Mouse (Mus musculus) embryo, embryonic 11.5 days (tissue): ENCODE data around the gene Ttc41.

ENCODE experiments used
- DNase-seq: peaks from one replicate; pipeline ENCODE4 v3.0.0-alpha.2; 2012; ENCODE audit warnings: low read depth, low spot score

The Ttc41 gene

DNA sequence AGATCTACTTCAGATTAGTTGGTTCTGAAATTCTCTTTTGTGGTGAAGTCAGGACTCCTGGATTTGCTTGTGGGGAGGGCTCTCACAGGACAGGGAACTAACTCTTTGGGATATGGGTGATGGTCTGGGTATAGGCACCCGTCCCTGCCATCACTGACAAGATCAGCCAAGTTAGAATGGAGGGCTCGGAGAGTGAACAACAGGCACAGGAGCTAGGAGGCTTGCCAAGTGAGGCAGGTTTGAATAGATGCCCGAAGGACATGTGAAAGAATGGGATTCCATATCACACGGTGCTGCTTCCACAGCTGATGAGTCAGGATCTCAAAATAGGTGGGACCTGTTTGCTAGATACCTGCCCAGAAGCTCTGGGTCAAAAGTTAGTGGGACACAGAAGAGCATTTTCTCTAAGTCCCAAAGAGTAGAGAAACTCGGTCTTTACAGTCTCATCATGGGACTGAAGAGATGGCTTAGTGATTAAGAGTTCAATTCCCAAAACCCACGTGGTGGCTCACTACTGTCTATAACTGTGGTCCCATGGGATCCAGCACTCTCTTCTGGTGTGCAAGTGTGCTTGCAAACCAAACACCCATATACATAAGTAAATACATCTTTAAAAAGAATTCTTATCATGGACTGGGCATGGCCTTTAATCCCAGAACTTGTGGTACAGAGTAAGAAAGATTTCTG, 50.3 kb downstream of the Ttc41 start:
- DNase-seq, result no peak

DNA sequence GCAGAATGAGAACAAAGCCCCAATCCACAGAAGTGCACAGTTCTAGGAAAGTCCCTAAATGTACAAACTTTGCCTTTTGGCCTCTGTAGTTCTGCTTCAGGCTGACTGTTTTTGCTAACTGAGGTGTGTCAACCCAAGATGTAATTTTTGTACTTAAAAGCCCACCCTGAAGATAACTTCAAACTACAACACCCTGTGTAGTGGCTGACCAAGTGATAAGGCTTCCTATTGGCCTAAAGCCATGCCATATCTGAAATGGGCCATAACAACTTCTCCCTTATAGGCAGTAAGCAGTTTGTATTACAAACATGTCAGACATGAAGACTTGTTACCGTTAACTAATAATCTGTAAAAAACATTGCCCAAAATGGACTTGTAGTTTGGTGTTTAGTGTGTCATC, 52.1 kb downstream of the Ttc41 start:
- no peak for DNase-seq

DNA sequence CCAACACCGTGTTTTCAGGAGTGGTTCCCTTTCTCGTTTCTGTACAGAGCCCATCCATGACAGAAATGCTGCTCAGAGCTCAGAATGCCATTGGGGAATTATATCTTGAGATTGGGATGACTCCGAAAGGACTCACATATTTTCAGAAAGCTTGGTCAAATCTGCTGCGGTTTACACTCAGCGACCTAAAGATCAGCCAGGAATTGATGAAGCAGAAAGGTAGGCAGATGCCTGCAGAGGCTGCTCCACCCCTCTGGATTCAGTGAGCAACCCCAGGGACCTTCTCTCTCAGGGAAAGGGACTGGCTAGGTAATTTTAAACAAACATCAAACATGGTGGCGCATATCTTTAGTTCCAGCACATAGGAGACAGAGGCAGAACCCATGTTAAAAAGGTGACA, 52.6 kb downstream of the Ttc41 start:
- DNase-seq, result no peak

DNA sequence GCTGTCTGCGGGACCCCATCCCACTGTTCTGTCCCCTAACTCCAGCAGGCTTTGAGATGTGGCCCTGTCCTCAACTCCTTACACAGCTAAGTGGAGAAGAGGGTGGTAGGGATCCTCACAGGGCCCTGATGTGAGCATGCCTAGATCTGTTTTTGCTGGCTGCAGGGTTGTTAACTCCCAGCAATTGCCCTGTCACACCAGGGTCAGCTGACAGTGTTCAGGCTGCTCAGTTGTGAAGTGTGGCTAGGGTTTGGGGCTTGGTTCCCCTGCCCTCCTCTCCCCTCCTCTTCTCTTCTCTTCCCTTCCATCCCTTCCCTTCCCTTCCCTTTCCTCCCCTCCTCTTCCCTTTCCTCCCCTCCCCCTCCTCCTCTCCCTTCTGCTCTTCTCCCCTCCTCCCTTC, 55.6 kb downstream of the Ttc41 start:
- no peak for DNase-seq

DNA sequence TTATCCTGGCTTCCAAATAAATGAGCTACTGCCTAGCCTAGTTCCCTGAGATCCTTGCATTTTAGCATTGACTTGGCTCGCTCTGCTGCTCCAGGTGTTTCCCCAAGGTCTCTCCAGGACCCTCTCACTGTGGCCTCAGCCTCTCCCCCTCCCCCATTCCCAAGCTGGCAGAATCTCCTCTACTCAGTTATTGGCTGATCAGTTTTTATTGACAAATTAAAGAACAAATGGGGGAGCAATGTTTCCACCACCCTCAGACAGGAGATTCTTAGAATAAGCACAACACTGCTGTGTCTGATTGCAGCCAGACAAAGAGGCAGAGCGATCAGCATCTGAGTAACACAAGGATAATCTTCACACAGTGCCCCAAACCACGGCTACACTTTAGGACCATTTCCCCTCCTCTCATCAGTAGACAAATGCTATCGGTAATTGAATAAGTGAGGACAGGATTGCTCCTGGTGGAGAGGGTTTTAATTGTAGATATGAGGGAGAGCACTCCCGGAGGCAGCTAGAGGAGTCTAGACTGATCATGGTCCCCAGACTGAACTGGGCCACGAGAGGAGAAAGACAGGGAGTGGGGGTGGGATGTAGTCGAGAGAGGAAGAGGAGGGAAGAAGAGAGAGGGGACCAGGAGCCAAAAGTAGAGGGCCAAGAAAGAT, 56.2 kb downstream of the Ttc41 start:
- no peak for DNase-seq

DNA sequence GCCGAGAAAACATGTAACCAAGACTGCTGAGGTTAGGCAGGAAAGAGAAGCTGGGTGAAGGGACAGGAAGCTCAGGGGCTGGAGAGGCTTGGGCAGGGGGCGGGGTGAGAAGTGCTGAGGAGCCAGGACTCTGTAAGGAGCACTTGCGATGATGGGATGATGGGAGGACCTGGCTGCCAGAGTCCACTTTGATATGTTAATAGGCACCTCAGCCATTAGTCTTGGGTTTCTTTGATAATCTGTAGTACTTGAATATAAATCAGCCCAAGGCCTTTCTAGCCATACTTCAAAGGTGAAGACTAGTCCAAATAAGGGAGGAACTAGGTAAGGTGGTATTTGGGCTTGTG, 56.7 kb downstream of the Ttc41 start:
- DNase-seq, result no peak

DNA sequence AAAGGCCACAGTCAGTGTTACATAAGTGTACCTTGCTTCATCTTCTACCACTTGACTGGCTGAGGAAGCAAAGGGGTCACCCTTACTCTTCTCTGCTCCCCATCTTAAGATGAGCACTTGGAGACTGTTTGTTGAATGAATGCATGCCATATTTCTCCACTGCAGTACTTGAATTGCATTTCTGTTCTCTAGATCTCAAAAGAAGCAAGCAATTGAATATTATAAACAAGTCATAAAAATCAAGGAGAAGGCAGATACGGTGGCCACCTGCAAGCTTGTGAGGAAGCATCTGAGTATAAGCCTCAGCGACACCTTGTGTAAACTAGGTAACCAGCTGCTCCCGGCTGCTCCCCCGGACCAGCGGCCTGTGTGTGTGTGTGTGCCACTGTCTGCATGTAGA, 58.1 kb downstream of the Ttc41 start, which contains the start of gene Gm49358:
Gene Gm49358, plus strand, starts transcription at position 301 of the 400 bp plus-strand sequence.
- no peak for DNase-seq

DNA sequence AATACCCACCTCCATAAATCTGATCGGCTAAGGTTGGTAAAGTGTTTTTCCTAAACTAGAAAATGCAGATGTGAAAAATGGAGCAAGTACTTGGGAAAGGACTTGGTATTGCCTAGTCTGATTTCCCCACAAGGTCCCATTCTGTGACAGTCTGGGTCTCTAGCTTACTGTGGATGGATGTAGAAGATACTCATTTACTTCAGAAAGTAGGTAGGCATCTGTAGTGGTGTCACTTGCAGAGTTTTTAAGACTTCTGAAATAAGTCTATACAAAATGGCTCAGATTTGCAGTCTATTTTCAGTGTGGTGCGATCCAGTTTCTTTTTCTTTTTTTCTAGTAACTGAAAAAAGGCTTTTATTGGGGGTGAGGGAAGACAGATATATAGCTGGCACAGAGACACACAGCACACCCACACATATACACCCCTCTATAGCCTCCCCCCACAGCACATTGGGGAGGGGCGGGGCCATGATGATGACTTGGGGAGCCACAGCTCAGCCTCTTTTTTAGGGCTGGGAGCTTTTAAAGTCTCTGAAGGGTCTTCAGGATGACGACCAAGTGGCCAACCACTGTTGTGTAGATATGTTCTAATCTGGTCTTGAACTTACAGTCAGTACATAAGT, 59.8 kb downstream of the Ttc41 start:
- no peak for DNase-seq

DNA sequence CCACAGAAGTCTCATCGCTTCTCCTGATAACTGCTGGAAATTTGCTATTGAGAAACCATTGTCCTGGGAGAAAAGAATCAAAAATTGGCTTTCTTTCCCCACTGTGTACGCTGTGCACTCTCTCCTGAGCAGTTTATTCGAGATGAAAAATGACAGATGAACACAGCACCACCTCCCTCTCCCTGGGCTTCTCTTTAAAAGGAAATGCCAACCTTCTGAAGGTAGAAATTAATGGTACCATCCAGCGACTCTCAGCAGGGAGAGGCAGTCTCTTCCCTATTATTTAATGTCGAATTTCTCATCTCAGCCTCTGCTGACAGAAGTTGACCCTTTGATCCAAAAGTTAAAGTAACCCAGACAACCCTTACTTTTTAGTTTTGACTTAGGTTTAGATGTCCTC, 63.6 kb downstream of the Ttc41 start:
- no peak for DNase-seq

DNA sequence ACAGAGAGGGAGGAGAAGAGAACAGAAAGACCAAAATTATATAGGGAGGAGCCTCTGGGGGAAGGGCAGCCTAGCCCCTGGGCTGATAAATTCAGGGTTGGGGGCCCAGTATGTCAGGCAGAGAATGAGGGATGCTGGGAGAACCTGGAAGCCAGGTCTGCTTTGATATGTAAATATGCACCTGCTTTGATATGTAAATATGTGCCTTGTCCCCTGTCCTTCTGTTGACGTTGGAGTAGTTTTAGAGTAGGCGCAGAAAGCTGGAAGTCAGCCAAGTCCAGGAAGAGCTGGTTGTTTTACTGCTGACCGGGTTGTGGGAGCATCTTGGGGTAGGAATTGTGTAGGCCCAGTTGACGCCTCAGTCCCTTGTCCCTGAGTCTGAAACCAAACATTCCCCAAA, 64.2 kb downstream of the Ttc41 start:
- no peak for DNase-seq

DNA sequence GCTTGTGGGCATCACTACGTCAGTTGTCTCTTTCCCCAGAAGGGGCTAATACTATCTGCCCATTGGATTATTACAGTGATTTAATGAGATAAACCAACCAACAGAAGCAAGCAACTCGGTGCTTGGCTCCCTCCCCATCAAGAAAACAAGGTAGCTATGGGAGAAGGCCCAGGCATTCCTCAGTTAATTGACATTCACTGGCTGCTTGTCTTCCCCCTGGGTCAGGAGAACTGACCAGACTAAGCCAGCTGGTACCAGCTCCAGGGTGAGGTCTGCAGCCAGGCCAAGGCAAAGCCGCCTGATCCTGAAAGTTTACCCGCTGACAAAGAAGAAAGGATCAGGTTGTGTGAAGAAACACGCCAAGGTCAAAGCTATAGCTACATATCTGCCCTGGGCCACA, 66.1 kb downstream of the Ttc41 start:
- DNase-seq, result no peak

DNA sequence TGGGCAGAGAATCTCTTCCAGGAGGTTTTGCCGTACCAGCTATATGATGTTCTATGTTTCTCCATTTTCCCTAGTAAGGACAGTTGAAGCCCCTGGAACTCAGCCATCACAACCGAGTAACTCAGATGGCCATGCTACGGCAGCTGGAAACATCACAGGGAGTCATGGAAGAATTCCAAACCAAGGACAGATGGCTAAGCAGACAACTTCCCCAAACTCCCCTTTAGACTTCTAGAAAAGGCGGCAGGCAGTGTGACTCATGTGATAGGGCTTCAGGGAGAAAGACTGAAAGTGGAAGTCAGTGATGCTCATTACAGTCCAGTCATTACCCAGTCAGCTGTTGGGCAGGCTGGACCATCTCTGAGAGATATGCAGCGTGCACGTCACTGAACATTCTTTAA, 66.6 kb downstream of the Ttc41 start:
- DNase-seq, result no peak

DNA sequence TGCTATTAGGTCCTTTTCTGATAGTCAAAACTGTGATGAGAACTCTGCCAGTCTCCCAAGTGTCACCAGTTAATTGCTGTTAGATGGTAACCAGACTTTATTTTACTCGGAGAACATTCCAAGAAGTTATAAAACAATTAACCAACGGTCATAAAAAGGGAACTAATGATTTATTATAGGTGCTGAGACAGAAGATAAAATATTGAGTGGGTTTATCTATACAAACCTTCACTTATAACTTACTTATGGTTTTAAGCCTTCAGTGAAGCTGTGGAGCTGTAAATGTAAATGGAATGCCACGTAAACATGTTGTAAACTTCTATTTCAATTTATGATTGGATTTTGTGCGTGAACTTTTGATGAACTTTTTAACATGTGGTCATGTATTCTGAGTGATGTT, 67.7 kb downstream of the Ttc41 start:
- DNase-seq, result no peak

DNA sequence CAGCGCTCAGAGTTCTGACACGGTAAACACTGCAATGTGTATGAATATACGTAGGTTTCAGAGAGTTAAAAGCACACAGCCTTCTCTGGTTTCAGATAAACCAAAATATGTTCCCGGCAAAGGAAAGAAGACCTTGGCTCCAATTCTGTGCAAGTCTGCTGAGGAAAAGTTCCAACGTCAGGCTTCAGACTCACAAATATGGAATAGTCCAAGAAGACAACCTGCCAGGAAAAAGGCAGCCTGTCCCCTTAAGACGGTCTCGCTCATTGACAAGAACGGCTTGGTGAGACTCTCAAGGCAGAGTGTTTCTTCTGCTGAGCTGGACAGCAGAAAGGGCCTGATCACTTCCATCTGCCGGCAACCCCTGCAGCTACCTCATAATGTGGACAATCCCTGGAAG, 70.7 kb downstream of the Ttc41 start:
- DNase-seq, result no peak

DNA sequence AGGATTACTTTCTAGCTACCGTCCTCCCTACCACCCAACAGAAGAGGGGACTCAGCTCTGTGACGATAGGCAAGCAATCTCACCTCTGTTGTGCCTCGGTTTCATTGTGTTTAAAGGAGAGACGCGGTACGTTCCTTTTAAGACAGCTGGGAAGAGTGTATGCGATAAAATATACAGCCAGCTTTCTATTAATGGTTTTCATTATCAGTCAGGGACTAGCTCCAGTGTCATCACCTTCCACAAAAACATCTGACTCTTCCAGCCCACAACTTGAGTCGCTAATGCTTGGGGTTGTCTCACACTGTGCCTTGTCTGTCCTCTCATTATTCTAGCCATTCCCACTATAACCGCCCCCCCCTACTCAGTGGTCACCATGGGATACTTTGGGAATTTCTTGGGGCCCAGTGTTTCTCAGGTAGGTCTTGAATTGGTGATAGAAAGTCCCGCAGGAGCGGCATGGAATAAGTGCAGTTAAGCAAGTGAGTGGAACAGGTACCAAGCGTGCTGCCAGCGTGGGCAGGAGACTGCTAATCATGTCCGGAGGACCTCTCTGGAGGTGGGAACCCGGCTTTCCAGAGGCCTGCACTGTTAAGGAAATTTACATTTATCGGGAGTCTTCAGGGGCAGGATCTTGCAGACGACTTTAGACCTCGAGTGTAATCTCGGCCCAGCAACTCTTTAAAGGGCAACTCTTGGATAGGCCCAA, 72.2 kb downstream of the Ttc41 start:
- DNase-seq, result no peak

DNA sequence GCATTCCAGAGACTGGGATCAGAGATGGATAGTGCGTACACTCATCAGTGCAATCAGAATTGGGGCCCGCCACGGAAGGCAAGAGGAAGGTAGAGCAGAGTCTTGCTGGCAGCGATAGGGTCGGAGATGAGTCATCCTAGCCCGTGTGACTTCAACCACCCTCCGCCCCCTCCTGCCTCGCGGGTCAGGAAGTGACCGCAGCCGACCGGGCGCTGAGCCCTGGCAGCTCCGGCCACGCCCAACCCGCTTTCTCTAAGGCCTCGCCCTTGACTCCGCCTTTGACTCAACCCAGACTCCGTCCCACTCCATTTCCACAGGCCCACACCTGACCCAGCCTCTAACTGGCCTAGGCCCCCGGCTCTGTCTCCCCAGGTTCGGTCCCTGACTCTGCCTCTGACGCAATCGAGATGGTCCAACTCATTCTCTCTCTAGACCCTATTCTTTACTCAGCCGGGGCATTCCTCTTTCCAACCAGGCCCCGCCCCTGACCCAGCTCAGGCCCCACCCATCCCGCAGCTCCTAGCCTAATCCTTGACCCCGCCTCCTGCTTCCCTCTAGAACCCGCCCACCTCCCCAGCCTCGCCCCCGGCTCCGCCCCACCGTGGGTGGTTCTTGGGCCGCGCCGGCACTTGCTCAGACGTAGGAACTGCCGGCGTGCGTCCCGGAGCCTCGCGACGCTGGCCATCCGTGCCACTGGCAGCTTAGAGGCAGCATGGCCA, 72.9 kb downstream of the Ttc41 start, which contains the start of gene Nt5dc3:
Gene Nt5dc3, plus strand, starts transcription at position 608 of the 719 bp plus-strand sequence.
- DNase-seq, result peak; percentile 95

DNA sequence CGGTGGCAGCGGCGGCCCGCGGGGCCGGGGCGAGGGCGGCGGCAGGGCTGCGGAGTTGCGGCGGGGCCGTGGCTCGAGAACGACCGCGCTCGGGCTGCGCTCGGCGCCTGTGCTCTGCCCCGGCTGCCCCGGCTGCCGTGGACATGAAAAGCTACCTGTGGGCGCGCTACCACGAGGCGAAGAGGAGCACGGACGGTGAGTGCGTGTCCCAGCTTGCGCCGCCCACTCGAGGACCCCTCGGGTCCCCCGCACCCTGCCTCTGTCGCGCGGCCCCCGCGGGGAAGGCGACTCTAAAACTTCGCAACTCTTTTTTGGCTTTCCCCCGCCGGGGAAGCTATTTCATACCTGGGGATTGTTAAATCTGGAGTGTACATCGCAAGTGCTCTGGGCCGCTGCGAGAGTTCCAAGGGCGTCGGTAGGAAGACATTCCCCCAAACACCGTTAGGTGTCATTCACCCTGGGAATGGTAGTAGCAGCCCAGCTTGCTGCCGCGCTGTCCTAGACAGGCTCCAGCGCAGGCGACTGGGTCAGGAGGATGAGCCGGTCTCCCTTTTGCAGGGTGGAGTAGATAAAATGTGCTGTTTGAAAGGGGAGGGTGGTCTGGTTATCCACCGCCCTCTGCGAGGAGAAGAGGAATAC, 73.6 kb downstream of the Ttc41 start:
- DNase-seq, result no peak

DNA sequence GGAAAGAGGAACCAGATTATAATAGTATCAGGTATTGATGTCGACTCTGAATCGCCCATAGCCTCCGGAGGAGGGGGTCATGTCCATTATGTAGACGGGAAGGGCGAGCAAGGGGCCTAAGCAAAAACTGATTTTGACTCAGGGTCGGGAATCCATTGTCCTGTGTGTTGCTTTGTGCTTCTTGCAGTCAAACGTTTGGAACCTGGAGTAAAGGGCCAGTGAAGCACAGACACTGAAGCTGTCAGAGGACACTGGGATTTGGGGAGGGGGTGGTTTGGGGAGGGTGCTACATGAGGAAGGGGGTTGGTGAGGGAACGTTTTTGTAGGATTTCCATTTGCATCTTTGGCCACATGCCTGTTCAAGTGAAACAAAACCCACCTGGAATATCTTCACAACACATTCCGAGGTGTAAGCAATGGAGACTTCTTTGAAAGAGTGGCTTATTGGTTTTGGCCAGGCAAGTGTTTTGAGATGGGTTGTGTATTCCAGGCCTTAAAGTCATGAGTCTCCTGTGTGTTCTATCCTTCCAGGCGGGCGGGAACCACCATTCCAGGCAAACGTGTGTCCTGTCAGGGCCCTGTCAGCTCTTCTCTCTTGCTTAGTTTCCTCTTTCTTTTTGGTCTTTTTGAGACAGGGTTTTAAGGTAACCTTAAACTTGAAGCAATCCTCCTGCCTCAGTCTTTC, 74.3 kb downstream of the Ttc41 start:
- DNase-seq, result no peak

DNA sequence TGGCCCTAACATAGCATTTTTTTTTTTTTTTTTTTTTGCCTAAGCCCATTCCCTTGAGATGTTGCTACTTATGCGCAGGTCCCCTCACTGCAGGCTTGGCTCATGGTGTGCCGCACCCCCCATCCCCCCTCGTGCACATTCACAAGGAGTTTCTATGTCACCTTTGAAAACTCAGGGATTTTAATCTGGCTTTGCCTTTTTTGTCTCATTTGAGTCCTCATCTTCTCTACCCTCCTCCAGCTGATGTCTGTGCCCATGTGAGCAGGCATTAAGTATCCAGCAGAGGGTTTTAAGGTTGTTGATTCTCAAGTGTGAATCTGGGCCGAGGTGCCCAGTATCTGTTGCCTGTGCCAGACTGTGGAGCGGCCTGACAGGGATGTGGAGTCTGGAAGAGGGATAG, 76.0 kb downstream of the Ttc41 start:
- DNase-seq, result no peak

DNA sequence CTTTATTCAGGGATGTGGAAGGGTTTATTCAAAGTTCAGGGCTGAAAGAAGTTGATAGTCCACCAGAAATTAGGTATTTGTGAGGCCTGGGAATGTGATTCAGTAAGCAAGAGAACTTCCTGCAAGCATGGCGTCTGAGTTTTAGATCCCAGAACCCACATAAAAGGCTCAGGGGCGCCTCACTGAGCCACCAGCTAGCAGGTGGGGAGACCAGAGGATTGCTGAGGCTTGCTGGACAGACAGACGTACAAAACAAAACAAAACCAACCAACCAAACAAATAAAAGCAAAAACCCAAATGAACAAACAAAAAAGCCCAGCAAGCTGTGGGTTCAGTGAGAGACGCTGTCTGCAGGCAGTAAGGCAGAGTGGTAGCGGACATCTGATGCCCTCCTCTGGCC, 77.0 kb downstream of the Ttc41 start:
- no peak for DNase-seq

DNA sequence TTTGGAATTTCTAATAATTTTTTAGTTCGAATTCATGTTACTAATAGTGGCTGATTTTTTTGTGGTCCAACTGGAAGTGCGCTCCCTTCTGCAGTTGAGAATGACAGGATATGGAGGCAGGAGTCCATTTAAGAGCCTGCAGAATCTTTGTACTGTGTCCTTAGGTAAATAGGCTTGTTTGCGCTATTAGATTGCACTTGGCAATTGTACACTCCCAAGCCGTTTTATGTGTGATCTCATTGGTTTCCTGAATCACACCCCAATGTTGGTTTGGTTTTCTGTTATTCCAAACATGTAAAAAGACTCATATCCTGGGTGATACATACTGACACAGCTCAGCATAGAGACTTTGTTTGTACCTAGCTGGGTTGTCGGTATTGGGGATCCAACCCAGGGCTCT, 78.0 kb downstream of the Ttc41 start:
- DNase-seq, result no peak
